Comparison of ENCODE assay signal across 22 mouse cellular contexts in the genomic region with DNA sequence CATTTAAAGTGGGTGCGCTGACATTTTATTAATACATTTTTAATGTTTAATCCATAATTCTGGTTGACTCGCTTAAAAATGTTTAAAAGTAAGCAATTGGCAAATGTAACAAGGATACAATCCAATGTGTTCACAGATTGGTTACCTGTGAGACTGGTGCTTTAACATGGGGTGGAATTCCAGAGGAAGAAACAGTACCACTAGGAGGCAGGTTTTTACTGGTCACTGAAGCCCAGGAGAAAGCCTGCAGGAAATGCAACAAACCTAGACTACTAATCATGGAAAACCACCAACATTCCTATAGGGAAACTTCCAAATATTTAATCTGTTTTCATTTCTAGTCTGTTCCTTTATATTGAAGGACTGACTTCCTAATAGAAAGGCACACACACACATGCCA. TPM values are rescaled to one million over a fixed set of nuclear protein-coding genes. Genes with fewer than 3 reads are reported as not detected.
DNase-seq lines count a peak whose midpoint lies in the region; ATAC-seq and TF ChIP-seq lines count a peak whose summit lies in the region.
"Had no signal": no experiment of that assay in that cellular context is flagged by ENCODE, and none has a peak within 500 bp of the region (broad histone marks: within the 10 kb centered on the region; RNA-seq: fewer than 3 reads in every experiment).

No protein-coding gene starts in this region.

- no peak for ATAC-seq in intestine, embryonic 14.5 days (replicated peaks; ENCODE audit: low FRiP score, low TSS enrichment, low read depth)
- ATAC-seq in intestine, embryonic 15.5 days = no peak
- ATAC-seq in lung, embryonic 14.5 days (ENCODE audit: insufficient read depth) = no peak
- ATAC-seq in megakaryocyte, adult 5-6 weeks (ENCODE audit: poor library complexity, severe bottlenecking) = no peak
- ATAC-seq: forebrain, embryonic 16.5 days; hindbrain, embryonic 16.5 days had no signal

- peaks cover 84% of the 10 kb centered on the region for H3K36me3 ChIP-seq in intestine, embryonic 14.5 days (ENCODE audit: control insufficient read depth, insufficient read depth, low read length)
- H3K36me3 ChIP-seq in intestine, embryonic 15.5 days = peaks cover 28% of the 10 kb centered on the region
- H3K36me3 ChIP-seq in lung, embryonic 14.5 days (ENCODE audit: insufficient read depth) = peaks cover 72% of the 10 kb centered on the region

- no peaks in the 10 kb centered on the region for H3K27me3 ChIP-seq in intestine, embryonic 14.5 days (replicated peaks; ENCODE audit: control insufficient read depth, insufficient read depth, low read length)
- no peaks in the 10 kb centered on the region for H3K27me3 ChIP-seq in intestine, embryonic 15.5 days (replicated peaks)
- no peaks in the 10 kb centered on the region for H3K27me3 ChIP-seq in lung, embryonic 14.5 days (ENCODE audit: insufficient read depth, low read length)
- H3K27me3 ChIP-seq: limb, embryonic 13.5 days; liver, embryonic 13.5 days; midbrain, embryonic 12.5 days had no signal

- 97% methylated on average over 2 of the region's 2 CpGs for WGBS in intestine, embryonic 14.5 days
- WGBS in intestine, embryonic 15.5 days = 96% methylated on average over 2 of the region's 2 CpGs
- 92% methylated on average over 2 of the region's 2 CpGs for WGBS in lung, embryonic 14.5 days

- H3K27ac ChIP-seq in intestine, embryonic 14.5 days (ENCODE audit: low read depth) = no peak overlapping the region
- H3K27ac ChIP-seq in intestine, embryonic 15.5 days = no peak overlapping the region
- H3K27ac ChIP-seq in lung, embryonic 14.5 days (ENCODE audit: low read depth) = no peak overlapping the region
- H3K27ac ChIP-seq: embryonic facial prominence, embryonic 10.5 days; limb, embryonic 13.5 days; liver, embryonic 13.5 days; midbrain, embryonic 12.5 days had no signal

- no peak overlapping the region for H3K4me2 ChIP-seq in intestine, embryonic 14.5 days (ENCODE audit: low read length)
- no peak overlapping the region for H3K4me2 ChIP-seq in intestine, embryonic 15.5 days (replicated peaks)
- no peak overlapping the region for H3K4me2 ChIP-seq in lung, embryonic 14.5 days
- H3K4me2 ChIP-seq: limb, embryonic 13.5 days; liver, embryonic 13.5 days; midbrain, embryonic 12.5 days had no signal

- H3K9ac ChIP-seq in intestine, embryonic 14.5 days (ENCODE audit: low read length) = no peak overlapping the region
- H3K9ac ChIP-seq in intestine, embryonic 15.5 days = no peak overlapping the region
- H3K9ac ChIP-seq in lung, embryonic 14.5 days = no peak overlapping the region
- H3K9ac ChIP-seq: limb, embryonic 13.5 days; liver, embryonic 13.5 days; midbrain, embryonic 12.5 days had no signal

- no peak overlapping the region for H3K4me3 ChIP-seq in intestine, embryonic 14.5 days (ENCODE audit: low read depth, low read length)
- no peak overlapping the region for H3K4me3 ChIP-seq in intestine, embryonic 15.5 days (replicated peaks)
- no peak overlapping the region for H3K4me3 ChIP-seq in lung, embryonic 14.5 days (ENCODE audit: low read depth, low read length)
- H3K4me3 ChIP-seq: embryonic facial prominence, embryonic 10.5 days; limb, embryonic 13.5 days; liver, embryonic 13.5 days; midbrain, embryonic 12.5 days had no signal

- H3K4me1 ChIP-seq in intestine, embryonic 14.5 days (replicated peaks; ENCODE audit: control insufficient read depth, insufficient read depth, low read length) = no peaks in the 10 kb centered on the region
- H3K4me1 ChIP-seq in intestine, embryonic 15.5 days (replicated peaks) = 0 out of 2 replicates have a peak, but pooled peaks cover 2% of the 10 kb centered on the region
- H3K4me1 ChIP-seq in lung, embryonic 14.5 days (ENCODE audit: insufficient read depth) = no peaks in the 10 kb centered on the region
- H3K4me1 ChIP-seq: embryonic facial prominence, embryonic 10.5 days; limb, embryonic 13.5 days; midbrain, embryonic 12.5 days had no signal

- H3K9me3 ChIP-seq in intestine, embryonic 14.5 days (ENCODE audit: control insufficient read depth, low read length) = no peaks in the 10 kb centered on the region
- H3K9me3 ChIP-seq in intestine, embryonic 15.5 days = no peaks in the 10 kb centered on the region
- no peaks in the 10 kb centered on the region for H3K9me3 ChIP-seq in lung, embryonic 14.5 days (ENCODE audit: low read depth, low read length)
- H3K9me3 ChIP-seq: embryonic facial prominence, embryonic 10.5 days; limb, embryonic 13.5 days; liver, embryonic 13.5 days; midbrain, embryonic 12.5 days had no signal

- TF ChIP-seq CTCF in lung, embryonic 14.5 days (IDR thresholded peaks at IDR 0.05; ENCODE audit: low read depth) = peak; percentile 13; the same call in 1 of the 2 replicates

- DNase-seq in intestine, embryonic 14.5 days (ENCODE audit: low spot score) = peak; percentile 1
- DNase-seq in lung, embryonic 14.5 days = no peak
- no peak for DNase-seq in lung, postnatal 10 days
- peak; percentile 48 for DNase-seq in R1 (ENCODE audit: low read depth, low spot score)
- no peak for DNase-seq in ovary, adult 18-20 months (ENCODE audit: low spot score)
- DNase-seq: cerebellum, adult 11-12 months; cerebellum, postnatal 10 days; gastrocnemius, postnatal 25 days; kidney, adult 2 months; kidney, postnatal 14 days; layer of hippocampus, postnatal 36 days; liver, embryonic 13.5 days; right cerebral cortex, postnatal 14 days; thymus, postnatal 14 days had no signal

RNA-seq across cellular contexts. Expression of a gene that starts 19.5 kb away (rescaled TPM):
- polyA plus RNA-seq in intestine, embryonic 14.5 days (2014; fragmentation: Nextera tagmentation; extraction: Ambion mirVana) = 2.5 and 2.6 TPM in 2 replicates
- polyA plus RNA-seq in intestine, embryonic 15.5 days (2015; fragmentation: Nextera tagmentation; extraction: Ambion mirVana) = 2.6 and 2.8 TPM in 2 replicates
- 1.5 and 1.6 TPM in 2 replicates for polyA plus RNA-seq in lung, embryonic 14.5 days (2014; fragmentation: Nextera tagmentation; extraction: Ambion mirVana)
- 0.84 TPM in 1 of 2 replicates, not detected in the other for total RNA-seq in megakaryocyte, adult 5-6 weeks (2015)
- total RNA-seq in megakaryocyte, adult 5-6 weeks (2017) = 0.20 and 0.95 TPM in 2 replicates
- total RNA-seq: hematopoietic stem cell, adult 5-6 weeks had no signal

RNA-seq across cellular contexts. Expression of a gene that starts 20.3 kb away (rescaled TPM):
- 192 and 202 TPM in 2 replicates for polyA plus RNA-seq in intestine, embryonic 14.5 days (2014; fragmentation: Nextera tagmentation; extraction: Ambion mirVana)
- 162 and 195 TPM in 2 replicates for polyA plus RNA-seq in intestine, embryonic 15.5 days (2015; fragmentation: Nextera tagmentation; extraction: Ambion mirVana)
- polyA plus RNA-seq in lung, embryonic 14.5 days (2014; fragmentation: Nextera tagmentation; extraction: Ambion mirVana) = 165 and 166 TPM in 2 replicates
- total RNA-seq in megakaryocyte, adult 5-6 weeks (2015) = 79.8 and 83.1 TPM in 2 replicates
- total RNA-seq in megakaryocyte, adult 5-6 weeks (2017) = 107 and 112 TPM in 2 replicates

Comparison
In these comparisons a context has a peak if more than half of its experiments do, and no peak if none do; other contexts are left out.
1. DNase-seq: peak in intestine, embryonic 14.5 days (single experiment) and R1 (single experiment); none in lung, embryonic 14.5 days (single experiment), lung, postnatal 10 days (single experiment) and ovary, adult 18-20 months (single experiment).